Mouse (Mus musculus) liver, postnatal 0 days (tissue): ENCODE results near the gene Slc41a1.

ENCODE experiments used
- CTCF ChIP-seq: sonication (generic); IDR thresholded peaks from 2 replicates; pipeline ENCODE4 v1.5.1; 2016; ENCODE audit warnings: antibody characterized with exemption, low read depth
- EP300 ChIP-seq: IDR thresholded peaks from 2 replicates; pipeline ENCODE4 v1.6.1; 2016; ENCODE audit warnings: antibody characterized with exemption, low read depth, mild to moderate bottlenecking

- TF ChIP-seq EP300: no peak
- no peak for TF ChIP-seq CTCF
These were observed 10.4 kb upstream of the Slc41a1 start for GRCm38 (mm10) chr1:131816886-131817285.
